Mouse (Mus musculus): ENCODE measurements around the gene Twsg1. TPM values are rescaled to one million over a fixed set of nuclear protein-coding genes. Genes with fewer than 3 reads are reported as not detected.

Twsg1 gene
- polyA plus RNA-seq, 1 experiment from 2014 or later = 107 TPM

DNA sequence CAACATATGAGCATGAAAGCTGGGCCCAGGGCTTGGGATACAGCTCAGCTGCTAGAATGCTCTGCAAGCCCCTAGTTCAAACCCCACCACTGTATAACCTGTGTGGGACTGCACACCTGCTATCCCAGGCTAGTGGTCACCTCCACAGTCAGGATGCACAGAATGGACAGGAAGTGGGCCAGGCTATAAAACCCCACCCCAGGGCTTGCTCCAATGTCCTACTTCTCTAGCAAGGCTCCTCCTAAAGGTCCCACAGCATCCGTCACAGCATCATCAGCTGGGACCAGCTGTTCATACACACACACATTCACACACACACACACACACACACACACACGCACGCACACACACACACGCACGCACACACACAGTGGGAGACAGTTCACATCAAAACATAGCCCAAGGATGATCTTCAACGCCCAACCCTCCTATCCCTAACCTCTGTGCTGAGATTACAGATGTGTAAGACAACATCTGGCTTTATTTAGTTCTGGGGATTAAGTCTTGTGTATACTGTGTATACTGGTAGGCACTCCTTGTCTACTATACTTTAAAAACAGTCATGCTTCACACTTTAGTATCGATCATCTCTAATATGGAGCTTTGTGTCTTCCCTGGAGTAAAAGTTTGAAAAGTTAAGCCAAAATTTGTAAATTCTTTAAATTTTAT, 20.7 kb downstream of the Twsg1 start:
- Histone ChIP-seq H3K4me3 (ENCODE audit: low read depth, low read length) (no peak overlapping the region), H3K27me3 (ENCODE audit: control insufficient read depth, insufficient read depth, low read length) (no peaks in the 10 kb centered on the region), H3K4me1 (replicated peaks; ENCODE audit: control insufficient read depth, insufficient read depth, low read length) (no peaks in the 10 kb centered on the region; the same call in 1 of the 2 replicates), H3K9ac (ENCODE audit: low read length) (no peak overlapping the region), H3K9me3 (ENCODE audit: control insufficient read depth, low read length) (no peaks in the 10 kb centered on the region), H3K36me3 (ENCODE audit: control insufficient read depth, insufficient read depth, low read length) (no peaks in the 10 kb centered on the region; the same call in 1 of the 2 replicates), H3K4me2 (ENCODE audit: low read depth, low read length, severe bottlenecking) (no peak overlapping the region), H3K27ac (ENCODE audit: low read depth, low read length) (no peak overlapping the region)
- 87% methylated on average over 7 of the region's 7 CpGs for WGBS
- ATAC-seq (replicated peaks; ENCODE audit: low FRiP score) = no peak
- DNase-seq (ENCODE audit: low spot score) = no peak

- Histone ChIP-seq H3K36me3 (ENCODE audit: control insufficient read depth, insufficient read depth, low read length) (no peaks in the 10 kb centered on the region; the same call in 1 of the 2 replicates), H3K27me3 (ENCODE audit: control insufficient read depth, insufficient read depth, low read length) (no peaks in the 10 kb centered on the region), H3K4me3 (ENCODE audit: low read depth, low read length) (no peak overlapping the region), H3K9me3 (ENCODE audit: control insufficient read depth, low read length) (no peaks in the 10 kb centered on the region), H3K9ac (ENCODE audit: low read length) (no peak overlapping the region), H3K4me1 (replicated peaks; ENCODE audit: control insufficient read depth, insufficient read depth, low read length) (no peaks in the 10 kb centered on the region; the same call in 1 of the 2 replicates), H3K4me2 (ENCODE audit: low read depth, low read length, severe bottlenecking) (no peak overlapping the region), H3K27ac (ENCODE audit: low read depth, low read length) (no peak overlapping the region)
- ATAC-seq (replicated peaks; ENCODE audit: low FRiP score) = no peak
- DNase-seq (ENCODE audit: low spot score) = no peak
- 91% methylated on average over 22 of the region's 22 CpGs for WGBS
These were observed 21.6 kb downstream of the Twsg1 start for GRCm38 (mm10) chr17:65929319-65929978.

DNA sequence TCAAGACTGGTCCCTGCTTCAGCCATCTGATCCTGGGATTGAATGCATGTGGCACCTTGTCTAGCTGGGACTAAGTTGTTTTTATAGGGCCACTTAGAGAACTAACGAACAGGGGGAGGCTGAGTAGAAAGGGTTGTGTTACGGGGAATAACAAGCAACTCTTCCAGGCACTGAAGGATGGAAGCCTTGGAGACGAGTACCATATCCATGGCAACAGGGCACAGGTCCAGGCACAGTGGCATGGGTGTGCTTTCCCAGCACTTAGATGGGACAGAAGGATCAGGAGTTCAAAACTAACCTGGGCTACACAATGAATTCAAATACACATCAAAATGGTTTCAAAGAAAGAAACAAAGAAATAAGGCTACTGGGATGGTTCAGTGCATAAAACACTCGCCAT, 23.9 kb downstream of the Twsg1 start:
- no peaks in the 10 kb centered on the region; the same call in none of the 2 replicates for H3K36me3 ChIP-seq (ENCODE audit: control insufficient read depth, insufficient read depth, low read length)
- H3K9ac ChIP-seq (ENCODE audit: low read length) = no peak overlapping the region
- H3K9me3 ChIP-seq (ENCODE audit: control insufficient read depth, low read length) = no peaks in the 10 kb centered on the region
- no peaks in the 10 kb centered on the region; the same call in 1 of the 2 replicates for H3K4me1 ChIP-seq (replicated peaks; ENCODE audit: control insufficient read depth, insufficient read depth, low read length)
- DNase-seq (ENCODE audit: low spot score) (no peak), ATAC-seq (replicated peaks; ENCODE audit: low FRiP score) (no peak)
- no peak overlapping the region for H3K27ac ChIP-seq (ENCODE audit: low read depth, low read length)
- H3K4me3 ChIP-seq (ENCODE audit: low read depth, low read length) = no peak overlapping the region
- no peak overlapping the region for H3K4me2 ChIP-seq (ENCODE audit: low read depth, low read length, severe bottlenecking)
- no peaks in the 10 kb centered on the region for H3K27me3 ChIP-seq (ENCODE audit: control insufficient read depth, insufficient read depth, low read length)
- 79% methylated on average over 4 of the region's 4 CpGs for WGBS

DNA sequence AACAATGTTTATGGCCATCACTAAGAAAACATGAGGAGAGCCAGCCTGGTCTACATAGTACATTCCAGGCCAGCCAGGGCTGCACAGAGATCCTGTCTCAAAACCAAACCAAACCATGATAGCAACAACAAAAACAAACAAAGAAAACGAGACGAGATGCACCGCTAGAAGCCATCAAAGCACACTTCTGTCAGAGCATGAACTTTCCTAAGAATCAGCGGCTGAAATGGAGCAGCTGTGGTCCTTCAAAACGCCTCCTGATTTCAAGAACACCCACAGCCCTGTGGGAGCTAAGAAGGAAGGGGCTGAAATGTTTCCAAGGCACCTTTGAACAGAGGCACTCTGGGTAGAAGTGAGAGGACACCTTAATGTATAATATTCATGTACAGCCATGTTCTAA, 26.8 kb downstream of the Twsg1 start:
- no peak overlapping the region for H3K27ac ChIP-seq (ENCODE audit: low read depth, low read length)
- no peaks in the 10 kb centered on the region for H3K9me3 ChIP-seq (ENCODE audit: control insufficient read depth, low read length)
- H3K9ac ChIP-seq (ENCODE audit: low read length) = no peak overlapping the region
- no peak overlapping the region for H3K4me2 ChIP-seq (ENCODE audit: low read depth, low read length, severe bottlenecking)
- no peaks in the 10 kb centered on the region for H3K27me3 ChIP-seq (ENCODE audit: control insufficient read depth, insufficient read depth, low read length)
- DNase-seq (ENCODE audit: low spot score) = no peak
- no peaks in the 10 kb centered on the region for H3K4me1 ChIP-seq (replicated peaks; ENCODE audit: control insufficient read depth, insufficient read depth, low read length)
- H3K4me3 ChIP-seq (ENCODE audit: low read depth, low read length) = no peak overlapping the region
- no peak for ATAC-seq (replicated peaks; ENCODE audit: low FRiP score)
- 76% methylated on average over 5 of the region's 5 CpGs for WGBS
- H3K36me3 ChIP-seq (ENCODE audit: control insufficient read depth, insufficient read depth, low read length) = peaks cover 2% of the 10 kb centered on the region

- DNase-seq (ENCODE audit: low spot score) (no peak), ATAC-seq (replicated peaks; ENCODE audit: low FRiP score) (no peak)
- Histone ChIP-seq H3K4me1 (replicated peaks; ENCODE audit: control insufficient read depth, insufficient read depth, low read length) (no peaks in the 10 kb centered on the region), H3K9me3 (ENCODE audit: control insufficient read depth, low read length) (no peaks in the 10 kb centered on the region), H3K27ac (ENCODE audit: low read depth, low read length) (no peak overlapping the region), H3K4me2 (ENCODE audit: low read depth, low read length, severe bottlenecking) (no peak overlapping the region), H3K9ac (ENCODE audit: low read length) (no peak overlapping the region), H3K36me3 (ENCODE audit: control insufficient read depth, insufficient read depth, low read length) (peaks cover 2% of the 10 kb centered on the region), H3K4me3 (ENCODE audit: low read depth, low read length) (no peak overlapping the region), H3K27me3 (ENCODE audit: control insufficient read depth, insufficient read depth, low read length) (no peaks in the 10 kb centered on the region)
- WGBS = 80% methylated on average over 6 of the region's 6 CpGs
These were observed 29.1 kb downstream of the Twsg1 start for GRCm38 (mm10) chr17:65921975-65922374.

DNA sequence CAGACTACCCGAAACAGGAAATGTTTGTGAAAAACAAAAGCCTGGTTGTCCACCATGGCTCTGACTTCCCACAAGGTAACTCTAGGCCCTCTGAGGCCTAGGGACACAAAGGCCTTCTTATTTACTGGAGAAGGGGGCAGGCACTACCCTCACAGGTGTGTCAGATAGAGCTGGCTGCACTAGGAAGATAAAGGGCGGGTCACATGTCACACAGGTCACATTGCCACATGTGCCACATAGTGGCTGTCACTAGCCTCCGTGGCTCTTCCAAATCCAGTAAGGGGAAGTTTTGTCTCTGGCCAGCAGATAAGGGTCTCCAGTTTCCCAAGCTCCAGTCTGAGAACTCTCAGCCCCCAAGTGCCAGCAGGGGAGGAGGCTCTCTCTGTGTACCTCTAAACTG, 31.8 kb downstream of the Twsg1 start:
- no peaks in the 10 kb centered on the region for H3K9me3 ChIP-seq (ENCODE audit: control insufficient read depth, low read length)
- no peak overlapping the region for H3K9ac ChIP-seq (ENCODE audit: low read length)
- WGBS = 80% methylated on average over 3 of the region's 3 CpGs
- H3K36me3 ChIP-seq (ENCODE audit: control insufficient read depth, insufficient read depth, low read length) = peaks cover 2% of the 10 kb centered on the region
- no peak overlapping the region for H3K27ac ChIP-seq (ENCODE audit: low read depth, low read length)
- no peak overlapping the region for H3K4me2 ChIP-seq (ENCODE audit: low read depth, low read length, severe bottlenecking)
- no peak for ATAC-seq (replicated peaks; ENCODE audit: low FRiP score)
- peaks cover 5% of the 10 kb centered on the region; the same call in 1 of the 2 replicates for H3K4me1 ChIP-seq (replicated peaks; ENCODE audit: control insufficient read depth, insufficient read depth, low read length)
- H3K4me3 ChIP-seq (ENCODE audit: low read depth, low read length) = no peak overlapping the region
- no peaks in the 10 kb centered on the region for H3K27me3 ChIP-seq (ENCODE audit: control insufficient read depth, insufficient read depth, low read length)
- no peak for DNase-seq (ENCODE audit: low spot score)

DNA sequence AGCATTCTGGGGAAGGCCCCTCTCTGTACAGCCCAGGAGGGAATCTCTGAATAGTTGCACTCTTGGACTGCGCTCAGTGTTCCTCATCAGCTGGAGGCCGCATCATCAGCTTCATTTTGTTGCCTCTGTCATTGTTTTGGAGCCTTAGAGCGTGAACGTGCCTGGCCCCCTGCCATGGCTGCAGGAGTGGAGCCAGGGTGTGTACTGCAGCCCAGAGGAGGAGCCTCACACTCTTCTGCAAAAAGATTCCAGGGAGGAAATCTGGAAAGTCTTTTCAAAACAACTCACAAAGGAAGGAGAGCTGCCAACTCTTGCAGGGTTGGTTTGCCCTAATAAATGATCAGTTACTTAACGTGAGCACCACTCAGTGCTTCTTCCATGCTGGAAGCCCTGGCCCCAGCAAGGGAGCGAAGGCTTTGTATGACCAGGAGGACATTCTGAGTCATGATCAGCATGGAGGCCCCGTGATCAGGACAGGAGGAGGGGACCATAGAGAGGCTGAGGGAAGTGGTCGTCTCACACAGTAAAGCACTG, 34.8 kb downstream of the Twsg1 start:
- H3K27ac ChIP-seq (ENCODE audit: low read depth, low read length) = peak overlapping the region; percentile 80
- H3K4me1 ChIP-seq (replicated peaks; ENCODE audit: control insufficient read depth, insufficient read depth, low read length) = peaks cover 5% of the 10 kb centered on the region; the same call in 1 of the 2 replicates
- no peaks in the 10 kb centered on the region for H3K36me3 ChIP-seq (ENCODE audit: control insufficient read depth, insufficient read depth, low read length)
- 19% methylated on average over 8 of the region's 8 CpGs for WGBS
- no peaks in the 10 kb centered on the region for H3K9me3 ChIP-seq (ENCODE audit: control insufficient read depth, low read length)
- no peaks in the 10 kb centered on the region for H3K27me3 ChIP-seq (ENCODE audit: control insufficient read depth, insufficient read depth, low read length)
- no peak overlapping the region for H3K9ac ChIP-seq (ENCODE audit: low read length)
- H3K4me3 ChIP-seq (ENCODE audit: low read depth, low read length) = no peak overlapping the region
- ATAC-seq (replicated peaks; ENCODE audit: low FRiP score) (peak; percentile 92), DNase-seq (ENCODE audit: low spot score) (peak; percentile 77)
- no peak overlapping the region for H3K4me2 ChIP-seq (ENCODE audit: low read depth, low read length, severe bottlenecking)

- Histone ChIP-seq H3K9ac (ENCODE audit: low read length) (no peak overlapping the region), H3K27me3 (ENCODE audit: control insufficient read depth, insufficient read depth, low read length) (no peaks in the 10 kb centered on the region), H3K9me3 (ENCODE audit: control insufficient read depth, low read length) (no peaks in the 10 kb centered on the region), H3K4me3 (ENCODE audit: low read depth, low read length) (no peak overlapping the region), H3K4me1 (replicated peaks; ENCODE audit: control insufficient read depth, insufficient read depth, low read length) (peaks cover 5% of the 10 kb centered on the region; the same call in 1 of the 2 replicates), H3K36me3 (ENCODE audit: control insufficient read depth, insufficient read depth, low read length) (no peaks in the 10 kb centered on the region), H3K27ac (ENCODE audit: low read depth, low read length) (no peak overlapping the region), H3K4me2 (ENCODE audit: low read depth, low read length, severe bottlenecking) (no peak overlapping the region)
- 0 out of 2 replicates have a peak, but pooled peaks have one; percentile 24 for ATAC-seq (replicated peaks; ENCODE audit: low FRiP score)
- no peak for DNase-seq (ENCODE audit: low spot score)
- 36% methylated on average over 6 of the region's 6 CpGs for WGBS
These were observed 36.9 kb downstream of the Twsg1 start for GRCm38 (mm10) chr17:65914083-65914482.
